Mouse (Mus musculus) small intestine, adult 2 months (tissue): Measurements from ENCODE around the gene Tmem151b.

Source experiments
- CTCF ChIP-seq: fragments of 200-500 bp; IDR thresholded peaks from 2 replicates; pipeline ENCODE4 v1.5.1; 2012; ENCODE audit warnings: low read depth, mild to moderate bottlenecking, control low read depth, inconsistent platforms, low read length, moderate library complexity, mixed read lengths; ENCODE audit not compliant: insufficient replicate concordance, insufficient read length; ENCODE audit errors: extremely low read depth
- POLR2A ChIP-seq: fragments of 200-500 bp; IDR thresholded peaks from 2 replicates; pipeline ENCODE4 v1.6.1; 2012; ENCODE audit warnings: low read depth, mild to moderate bottlenecking, control low read depth, inconsistent platforms, low read length, moderate library complexity

DNA sequence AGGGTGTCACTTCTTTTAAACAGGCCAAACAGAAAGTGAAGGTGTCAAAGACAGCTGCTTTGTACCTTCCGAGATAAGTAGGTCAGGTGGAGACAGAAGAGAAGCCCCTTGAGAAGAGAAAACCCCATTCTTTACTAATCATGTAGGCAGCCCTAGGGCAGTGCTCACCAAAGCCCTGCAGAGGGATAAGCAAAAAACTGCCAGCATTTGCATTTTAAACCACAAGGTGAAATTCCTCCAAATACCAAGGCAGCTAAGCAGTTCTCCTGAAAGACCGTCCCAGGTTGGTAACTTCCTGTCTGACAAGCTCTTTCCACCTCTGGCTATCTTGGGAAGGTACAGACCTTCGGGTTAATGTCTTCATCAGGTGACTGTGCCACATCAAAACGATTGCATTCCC, 47.2 kb downstream of the Tmem151b start:
- no peak for TF ChIP-seq CTCF
- no peak for TF ChIP-seq POLR2A
